Comparison of ENCODE assay signal across 16 mouse cellular contexts in genomic region chr16:73035210-73035985, GRCm38 (mm10).
DNase-seq lines count a peak whose midpoint lies in the region; ATAC-seq lines count a peak whose summit lies in the region.
"Had no signal": no experiment of that assay in that cellular context is flagged by ENCODE, and none has a peak within 500 bp of the region (broad histone marks: within the 10 kb centered on the region; RNA-seq: fewer than 3 reads in every experiment).

No protein-coding gene starts in this region.

- peak; percentile 15 for DNase-seq in kidney, adult 9 months
- no peak for DNase-seq in kidney, postnatal 4 days
- peak; percentile 91 for DNase-seq in cerebellum, adult 9-10 months
- DNase-seq in layer of hippocampus, postnatal 36 days, result peak; percentile 24
- no peak for DNase-seq in embryo, embryonic 10.5 days (ENCODE audit: low spot score)
- no peak for DNase-seq in thymus, postnatal 10 days (ENCODE audit: low spot score in 2 of 2)
- DNase-seq: adrenal gland, adult 8-10 months; heart, adult 2 months; kidney, postnatal 10 days; liver; lung, adult 2 months; right cerebral cortex, postnatal 25 days; thymus, adult 18-20 months had no signal

- peak; percentile 93 for ATAC-seq in cerebellum, adult (ENCODE audit: insufficient number of reproducible peaks, low FRiP score, low TSS enrichment)
- ATAC-seq: forebrain, embryonic 15.5 days; intestine, embryonic 15.5 days had no signal

Comparison
In these comparisons a context has a peak if more than half of its experiments do, and no peak if none do; other contexts are left out.
1. DNase-seq: peak in kidney, adult 9 months (single experiment), cerebellum, adult 9-10 months (single experiment) and layer of hippocampus, postnatal 36 days (2 of 2); none in kidney, postnatal 4 days (0 of 2), embryo, embryonic 10.5 days (single experiment) and thymus, postnatal 10 days (0 of 2).